Mouse (Mus musculus): ENCODE data around the gene Olfr767. TPM values are rescaled to one million over a fixed set of nuclear protein-coding genes. Genes with fewer than 3 reads are reported as not detected.
"Not testable (repeated sequence)": the region's sequence is repeated elsewhere in the genome, so short reads cannot be mapped to it uniquely, and the experiment has no call there.

The Olfr767 gene
- polyA plus RNA-seq (2015; fragmentation: Nextera tagmentation; extraction: Ambion mirVana): not detected in 2 replicates

GRCm38 (mm10) chr10:129082810-129083209 lies at the start of gene Olfr767:
Gene Olfr767 (minus strand): TSS chr10:129082910.
- H3K27me3 ChIP-seq (replicated peaks); H3K4me3 ChIP-seq (replicated peaks); H3K9ac ChIP-seq; H3K9me3 ChIP-seq; H3K27ac ChIP-seq; ATAC-seq; H3K4me2 ChIP-seq (replicated peaks); H3K4me1 ChIP-seq (replicated peaks); H3K36me3 ChIP-seq: not testable (repeated sequence)

GRCm38 (mm10) chr10:129117761-129118160 lies 35.1 kb upstream of the Olfr767 start, which contains the start of gene Olfr769:
Gene Olfr769 (minus strand): TSS chr10:129117861.
- ATAC-seq: no peak
- H3K36me3 ChIP-seq: no peaks in the 10 kb centered on the region
- no peak within 1 kb of the TSS for H3K9ac ChIP-seq
- H3K9me3 ChIP-seq: no peaks in the 10 kb centered on the region
- no peak within 1 kb of the TSS for H3K27ac ChIP-seq
- H3K4me3 ChIP-seq (replicated peaks): no peak within 1 kb of the TSS
- H3K4me1 ChIP-seq (replicated peaks): no peaks in the 10 kb centered on the region
- no peak within 1 kb of the TSS for H3K4me2 ChIP-seq (replicated peaks)
- no peaks in the 10 kb centered on the region for H3K27me3 ChIP-seq (replicated peaks)
- WGBS: 76% methylated on average over 2 of the region's 2 CpGs

GRCm38 (mm10) chr10:129115146-129115545 lies 32.4 kb upstream of the Olfr767 start:
- Histone ChIP-seq H3K27me3 (replicated peaks) (no peaks in the 10 kb centered on the region), H3K9me3 (no peaks in the 10 kb centered on the region), H3K27ac (no peak overlapping the region), H3K9ac (no peak overlapping the region), H3K4me3 (replicated peaks) (no peak overlapping the region), H3K4me1 (replicated peaks) (no peaks in the 10 kb centered on the region), H3K36me3 (no peaks in the 10 kb centered on the region), H3K4me2 (replicated peaks) (no peak overlapping the region)
- ATAC-seq: no peak
- 86% methylated on average over 3 of the region's 3 CpGs for WGBS

- Histone ChIP-seq H3K27ac (no peak overlapping the region), H3K9me3 (no peaks in the 10 kb centered on the region), H3K36me3 (no peaks in the 10 kb centered on the region), H3K9ac (no peak overlapping the region), H3K27me3 (replicated peaks) (no peaks in the 10 kb centered on the region), H3K4me2 (replicated peaks) (no peak overlapping the region), H3K4me3 (replicated peaks) (no peak overlapping the region), H3K4me1 (replicated peaks) (no peaks in the 10 kb centered on the region)
- ATAC-seq: no peak
- 37% methylated on average over 3 of the region's 3 CpGs for WGBS
These were observed 18.5 kb upstream of the Olfr767 start for GRCm38 (mm10) chr10:129101231-129101630.

- H3K9me3 ChIP-seq: no peaks in the 10 kb centered on the region
- 70% methylated on average over 1 of the region's 1 CpGs for WGBS
These were observed 16.6 kb upstream of the Olfr767 start, which contains the start of gene Olfr768 for GRCm38 (mm10) chr10:129099275-129099674. Gene Olfr768 (minus strand): TSS chr10:129099375.

GRCm38 (mm10) chr10:129068877-129069276 lies 13.8 kb downstream of the Olfr767 start, which contains the start of gene Olfr766-ps1:
Gene Olfr766-ps1 (minus strand): TSS chr10:129068977.
- H3K27ac ChIP-seq: no peak within 1 kb of the TSS
- H3K4me1 ChIP-seq (replicated peaks): no peaks in the 10 kb centered on the region
- no peak for ATAC-seq
- H3K36me3 ChIP-seq: no peaks in the 10 kb centered on the region
- no peak within 1 kb of the TSS for H3K9ac ChIP-seq
- H3K4me3 ChIP-seq (replicated peaks): no peak within 1 kb of the TSS
- no peak within 1 kb of the TSS for H3K4me2 ChIP-seq (replicated peaks)
- no peaks in the 10 kb centered on the region for H3K27me3 ChIP-seq (replicated peaks)
- H3K9me3 ChIP-seq: no peaks in the 10 kb centered on the region
- WGBS: 85% methylated on average over 2 of the region's 2 CpGs

More at GRCm38 (mm10) chr10:129099275-129099674, 16.6 kb upstream of the Olfr767 start, which contains the start of gene Olfr768:
- no peak within 1 kb of the TSS for H3K9ac ChIP-seq
- no peaks in the 10 kb centered on the region for H3K27me3 ChIP-seq (replicated peaks)
- no peaks in the 10 kb centered on the region for H3K36me3 ChIP-seq
- no peak within 1 kb of the TSS for H3K4me2 ChIP-seq (replicated peaks)
- H3K4me1 ChIP-seq (replicated peaks): no peaks in the 10 kb centered on the region
- no peak within 1 kb of the TSS for H3K27ac ChIP-seq
- H3K4me3 ChIP-seq (replicated peaks): no peak within 1 kb of the TSS
- ATAC-seq: no peak

GRCm38 (mm10) chr10:129049898-129050297 lies 32.8 kb downstream of the Olfr767 start, which contains the start of gene Olfr765:
Gene Olfr765 (minus strand): TSS chr10:129049998.
- not testable (repeated sequence) for ATAC-seq; H3K4me2 ChIP-seq (replicated peaks)

GRCm38 (mm10) chr10:129039796-129040195 lies 42.9 kb downstream of the Olfr767 start, which contains the start of gene Olfr764-ps1:
Gene Olfr764-ps1 (minus strand): TSS chr10:129039896.
- no peaks in the 10 kb centered on the region for H3K36me3 ChIP-seq
- 80% methylated on average over 3 of the region's 3 CpGs for WGBS
- no peak within 1 kb of the TSS for H3K9ac ChIP-seq
- no peak within 1 kb of the TSS for H3K4me3 ChIP-seq (replicated peaks)
- no peak within 1 kb of the TSS for H3K4me2 ChIP-seq (replicated peaks)
- no peaks in the 10 kb centered on the region for H3K9me3 ChIP-seq
- H3K27ac ChIP-seq: no peak within 1 kb of the TSS
- no peaks in the 10 kb centered on the region for H3K4me1 ChIP-seq (replicated peaks)
- no peak for ATAC-seq
- H3K27me3 ChIP-seq (replicated peaks): no peaks in the 10 kb centered on the region

More at GRCm38 (mm10) chr10:129049898-129050297, 32.8 kb downstream of the Olfr767 start, which contains the start of gene Olfr765:
- H3K9me3 ChIP-seq; H3K27ac ChIP-seq; H3K4me1 ChIP-seq (replicated peaks); H3K9ac ChIP-seq; H3K27me3 ChIP-seq (replicated peaks); H3K4me3 ChIP-seq (replicated peaks); H3K36me3 ChIP-seq: not testable (repeated sequence)

- no peak for ATAC-seq
- H3K4me1 ChIP-seq (replicated peaks): no peaks in the 10 kb centered on the region
- no peak overlapping the region for H3K4me2 ChIP-seq (replicated peaks)
- no peaks in the 10 kb centered on the region for H3K36me3 ChIP-seq
- H3K27ac ChIP-seq: no peak overlapping the region
- no peaks in the 10 kb centered on the region for H3K9me3 ChIP-seq
- 71% methylated on average over 2 of the region's 2 CpGs for WGBS
- H3K4me3 ChIP-seq (replicated peaks): no peak overlapping the region
- H3K9ac ChIP-seq: no peak overlapping the region
- no peaks in the 10 kb centered on the region for H3K27me3 ChIP-seq (replicated peaks)
These were observed 54.4 kb downstream of the Olfr767 start for GRCm38 (mm10) chr10:129028343-129028742.

- ATAC-seq: peak; percentile 78
- H3K27me3 ChIP-seq (replicated peaks): no peaks in the 10 kb centered on the region
- H3K27ac ChIP-seq: no peak overlapping the region
- no peak overlapping the region for H3K9ac ChIP-seq
- H3K4me3 ChIP-seq (replicated peaks): no peak overlapping the region
- H3K4me1 ChIP-seq (replicated peaks): no peaks in the 10 kb centered on the region
- H3K9me3 ChIP-seq: no peaks in the 10 kb centered on the region
- H3K4me2 ChIP-seq (replicated peaks): no peak overlapping the region
- H3K36me3 ChIP-seq: no peaks in the 10 kb centered on the region
- WGBS: 66% methylated on average over 3 of the region's 3 CpGs
These were observed 56.6 kb downstream of the Olfr767 start for GRCm38 (mm10) chr10:129026018-129026662.

Other genes with a start within 250 kb of the Olfr767 start
- 3.5 and 3.9 TPM in 2 replicates for gene Gdf11, start 191.2 kb downstream of the Olfr767 start, polyA plus RNA-seq (2015; fragmentation: Nextera tagmentation; extraction: Ambion mirVana)
- gene Cd63, start 181.9 kb downstream of the Olfr767 start, polyA plus RNA-seq (2015; fragmentation: Nextera tagmentation; extraction: Ambion mirVana): 708 and 725 TPM in 2 replicates
- gene Rdh5, start 160.0 kb downstream of the Olfr767 start, polyA plus RNA-seq (2015; fragmentation: Nextera tagmentation; extraction: Ambion mirVana): 11.7 and 12.0 TPM in 2 replicates
- gene Bloc1s1, start 158.9 kb downstream of the Olfr767 start, polyA plus RNA-seq (2015; fragmentation: Nextera tagmentation; extraction: Ambion mirVana): 194 and 203 TPM in 2 replicates
- 2.9 and 3.8 TPM in 2 replicates for gene Itga7, start 149.1 kb downstream of the Olfr767 start, polyA plus RNA-seq (2015; fragmentation: Nextera tagmentation; extraction: Ambion mirVana)
- 12.0 and 12.3 TPM in 2 replicates for gene Mettl7b, start 121.9 kb downstream of the Olfr767 start, polyA plus RNA-seq (2015; fragmentation: Nextera tagmentation; extraction: Ambion mirVana)
- gene Olfr9, start 93.5 kb downstream of the Olfr767 start, polyA plus RNA-seq (2015; fragmentation: Nextera tagmentation; extraction: Ambion mirVana): not detected in 2 replicates
- not detected in 2 replicates for gene Olfr763, start 72.1 kb downstream of the Olfr767 start, polyA plus RNA-seq (2015; fragmentation: Nextera tagmentation; extraction: Ambion mirVana)
- not detected in 2 replicates for gene Olfr764-ps1, start 43.0 kb downstream of the Olfr767 start, polyA plus RNA-seq (2015; fragmentation: Nextera tagmentation; extraction: Ambion mirVana)
- gene Olfr765, start 32.9 kb downstream of the Olfr767 start, polyA plus RNA-seq (2015; fragmentation: Nextera tagmentation; extraction: Ambion mirVana): not detected in 2 replicates
- gene Olfr766-ps1, start 13.9 kb downstream of the Olfr767 start, polyA plus RNA-seq (2015; fragmentation: Nextera tagmentation; extraction: Ambion mirVana): not detected in 2 replicates
- not detected in 2 replicates for gene Olfr768, start 16.5 kb upstream of the Olfr767 start, polyA plus RNA-seq (2015; fragmentation: Nextera tagmentation; extraction: Ambion mirVana)
- not detected in 2 replicates for gene Olfr769, start 35.0 kb upstream of the Olfr767 start, polyA plus RNA-seq (2015; fragmentation: Nextera tagmentation; extraction: Ambion mirVana)
- not detected in 2 replicates for gene Olfr770, start 56.1 kb upstream of the Olfr767 start, polyA plus RNA-seq (2015; fragmentation: Nextera tagmentation; extraction: Ambion mirVana)
- not detected in 2 replicates for gene Olfr771, start 81.8 kb upstream of the Olfr767 start, polyA plus RNA-seq (2015; fragmentation: Nextera tagmentation; extraction: Ambion mirVana)
- not detected in 2 replicates for gene Olfr772, start 95.0 kb upstream of the Olfr767 start, polyA plus RNA-seq (2015; fragmentation: Nextera tagmentation; extraction: Ambion mirVana)
- not detected in 2 replicates for gene Olfr773, start 104.5 kb upstream of the Olfr767 start, polyA plus RNA-seq (2015; fragmentation: Nextera tagmentation; extraction: Ambion mirVana)
- gene Olfr774, start 153.3 kb upstream of the Olfr767 start, polyA plus RNA-seq (2015; fragmentation: Nextera tagmentation; extraction: Ambion mirVana): not detected in 2 replicates
- gene Olfr775, start 165.5 kb upstream of the Olfr767 start, polyA plus RNA-seq (2015; fragmentation: Nextera tagmentation; extraction: Ambion mirVana): not detected in 2 replicates
- not detected in 2 replicates for gene Olfr776, start 176.2 kb upstream of the Olfr767 start, polyA plus RNA-seq (2015; fragmentation: Nextera tagmentation; extraction: Ambion mirVana)
- not detected in 2 replicates for gene Olfr777, start 188.6 kb upstream of the Olfr767 start, polyA plus RNA-seq (2015; fragmentation: Nextera tagmentation; extraction: Ambion mirVana)
- gene Olfr780, start 235.2 kb upstream of the Olfr767 start, polyA plus RNA-seq (2015; fragmentation: Nextera tagmentation; extraction: Ambion mirVana): not detected in 2 replicates
- not detected in 2 replicates for gene Olfr781, start 245.9 kb upstream of the Olfr767 start, polyA plus RNA-seq (2015; fragmentation: Nextera tagmentation; extraction: Ambion mirVana)

Measured in intestine, embryonic 15.5 days (tissue).